Mouse (Mus musculus) heart, embryonic 11.5 days (tissue): ENCODE results near the gene Plet1. TPM values are rescaled to one million over a fixed set of nuclear protein-coding genes. Genes with fewer than 3 reads are reported as not detected.

Experiments used
- ATAC-seq: fragments of 200-750 bp; cut with Nextera tagmentation; replicated peaks from 2 replicates; pipeline ENCODE4 v1.8.0; 2017; ENCODE audit warnings: moderate library complexity; ENCODE audit not compliant: insufficient number of reproducible peaks, low FRiP score, low TSS enrichment
- H3K27ac ChIP-seq: fragments of 300-500 bp; sonication (generic); 2 replicates; pipeline ENCODE4 v1.5.1; 2014; ENCODE audit warnings: mild to moderate bottlenecking, low read depth, low read length
- H3K27me3 ChIP-seq: fragments of 300-500 bp; sonication (generic); 2 replicates; pipeline ENCODE4 v1.6.1; 2014; ENCODE audit warnings: mild to moderate bottlenecking, low read length, mixed read lengths; ENCODE audit not compliant: control insufficient read depth, insufficient read depth
- H3K36me3 ChIP-seq: fragments of 300-500 bp; sonication (generic); 2 replicates; pipeline ENCODE4 v1.6.1; 2014; ENCODE audit warnings: mild to moderate bottlenecking, low read length, moderate library complexity, mixed read lengths; ENCODE audit not compliant: control insufficient read depth, insufficient read depth
- H3K4me1 ChIP-seq: fragments of 300-500 bp; sonication (generic); 2 replicates; pipeline ENCODE4 v1.6.1; 2014; ENCODE audit warnings: low read length; ENCODE audit not compliant: control insufficient read depth, insufficient read depth
- H3K4me2 ChIP-seq: fragments of 300-500 bp; sonication (generic); 2 replicates; pipeline ENCODE4 v1.6.1; 2014; ENCODE audit warnings: mild to moderate bottlenecking, moderate library complexity
- H3K4me3 ChIP-seq: fragments of 300-500 bp; sonication (generic); 2 replicates; pipeline ENCODE4 v1.5.1; 2014; ENCODE audit warnings: low read depth, low read length
- H3K9ac ChIP-seq: fragments of 300-500 bp; sonication (generic); 2 replicates; pipeline ENCODE4 v1.6.1; 2014; ENCODE audit warnings: mild to moderate bottlenecking, low read depth, low read length, moderate library complexity
- H3K9me3 ChIP-seq: fragments of 300-500 bp; sonication (generic); replicated peaks from 2 replicates; pipeline ENCODE4 v1.6.1; 2016; ENCODE audit warnings: low read length; ENCODE audit not compliant: control insufficient read depth
- WGBS: fragments of 180-500 bp; shearing (Covaris S2); extraction: QIAGEN DNeasy Blood & Tissue Kit; methylation state at CpG from one replicate; pipeline ENCODE4 v1.1.7; 2014; ENCODE audit not compliant: insufficient replicate concordance; 5-methylcytosine and 5-hydroxymethylcytosine counted together
- polyA plus RNA-seq: library from polyadenylated mRNA; unstranded; fragments of >200 nt; fragmentation: Nextera tagmentation; extraction: Ambion mirVana; gene quantifications from 2 replicates; pipeline ENCODE4 v1.2.1, GENCODE M21; 2014

Gene Plet1
- polyA plus RNA-seq, 1 experiment from 2014 or later: 0.23 TPM

GRCm38 (mm10) chr9:50552206-50552605 is 57.9 kb downstream of the Plet1 start:
- H3K9ac ChIP-seq: no peak overlapping the region
- no peak for ATAC-seq
- H3K4me3 ChIP-seq: no peak overlapping the region
- 55% methylated on average over 5 of the region's 5 CpGs for WGBS
- H3K36me3 ChIP-seq: no peaks in the 10 kb centered on the region
- no peaks in the 10 kb centered on the region for H3K9me3 ChIP-seq
- no peak overlapping the region for H3K27ac ChIP-seq
- no peak overlapping the region for H3K4me2 ChIP-seq
- no peaks in the 10 kb centered on the region for H3K27me3 ChIP-seq
- H3K4me1 ChIP-seq: peaks cover 3% of the 10 kb centered on the region; the same call in 1 of the 2 replicates

- H3K27me3 ChIP-seq: no peaks in the 10 kb centered on the region
- WGBS: 60% methylated on average over 2 of the region's 2 CpGs
- H3K27ac ChIP-seq: no peak overlapping the region
- H3K9ac ChIP-seq: no peak overlapping the region
- H3K36me3 ChIP-seq: no peaks in the 10 kb centered on the region
- no peak for ATAC-seq
- no peak overlapping the region for H3K4me3 ChIP-seq
- no peaks in the 10 kb centered on the region for H3K9me3 ChIP-seq
- H3K4me1 ChIP-seq: no peaks in the 10 kb centered on the region
- H3K4me2 ChIP-seq: no peak overlapping the region
These were observed 59.2 kb downstream of the Plet1 start for GRCm38 (mm10) chr9:50553547-50553946.

- Histone ChIP-seq H3K4me2 (peak within 1 kb of the TSS; percentile 42), H3K4me3 (no peak within 1 kb of the TSS), H3K36me3 (no peaks in the 10 kb centered on the region), H3K4me1 (no peaks in the 10 kb centered on the region), H3K27me3 (no peaks in the 10 kb centered on the region; the same call in 1 of the 2 replicates), H3K9ac (no peak within 1 kb of the TSS), H3K27ac (no peak within 1 kb of the TSS; the same call in 1 of the 2 replicates), H3K9me3 (no peaks in the 10 kb centered on the region)
- no peak for ATAC-seq
- 24% methylated on average over 12 of the region's 12 CpGs for WGBS
These were observed 60.1 kb downstream of the Plet1 start, which contains the start of gene Il18 for GRCm38 (mm10) chr9:50554241-50555093. Gene Il18 (plus strand): TSS chr9:50554827.

- H3K4me3 ChIP-seq: no peak within 1 kb of the TSS
- 48% methylated on average over 2 of the region's 2 CpGs for WGBS
These were observed 60.7 kb downstream of the Plet1 start, which contains the start of gene Bco2 for GRCm38 (mm10) chr9:50555094-50555446. Gene Bco2 (minus strand): TSS chr9:50555181.

More at GRCm38 (mm10) chr9:50555094-50555446, 60.7 kb downstream of the Plet1 start, which contains the start of gene Bco2:
- Histone ChIP-seq H3K27ac (no peak within 1 kb of the TSS; the same call in 1 of the 2 replicates), H3K27me3 (no peaks in the 10 kb centered on the region; the same call in 1 of the 2 replicates), H3K9me3 (no peaks in the 10 kb centered on the region), H3K9ac (no peak within 1 kb of the TSS), H3K36me3 (no peaks in the 10 kb centered on the region), H3K4me2 (peak within 1 kb of the TSS; percentile 42), H3K4me1 (no peaks in the 10 kb centered on the region)
- no peak for ATAC-seq

Other genes with a start within 250 kb of the Plet1 start
- 192 and 226 TPM in 2 replicates for gene Rpl10-ps3, start 149.6 kb upstream of the Plet1 start, polyA plus RNA-seq
- 83.3 and 87.9 TPM in 2 replicates for gene Pts, start 34.2 kb downstream of the Plet1 start, polyA plus RNA-seq
- gene Il18, start 60.3 kb downstream of the Plet1 start, polyA plus RNA-seq: 5.5 and 5.8 TPM in 2 replicates
- 0.10 and 0.20 TPM in 2 replicates for gene Bco2, start 60.7 kb downstream of the Plet1 start, polyA plus RNA-seq
- not detected in 2 replicates for gene Tex12, start 66.8 kb downstream of the Plet1 start, polyA plus RNA-seq
- gene Sdhd, start 109.3 kb downstream of the Plet1 start, polyA plus RNA-seq: 572 and 623 TPM in 2 replicates
- 292 and 318 TPM in 2 replicates for gene Timm8b, start 109.4 kb downstream of the Plet1 start, polyA plus RNA-seq
- 1.8 and 3.1 TPM in 2 replicates for gene Pih1d2, start 122.8 kb downstream of the Plet1 start, polyA plus RNA-seq
- 20.2 and 21.3 TPM in 2 replicates for gene Nkapd1, start 122.9 kb downstream of the Plet1 start, polyA plus RNA-seq
- gene Dlat, start 165.3 kb downstream of the Plet1 start, polyA plus RNA-seq: 122 and 144 TPM in 2 replicates
- gene Dixdc1, start 245.0 kb downstream of the Plet1 start, polyA plus RNA-seq: 7.3 and 7.5 TPM in 2 replicates